Mouse (Mus musculus) heart, adult 10 weeks (tissue): ENCODE data around the gene Pithd1. TPM values are rescaled to one million over a fixed set of nuclear protein-coding genes. Genes with fewer than 3 reads are reported as not detected.

Experiments
- polyA plus RNA-seq: library from polyadenylated mRNA; stranded (reverse); fragments of 350-450 nt; fragmentation: Illumina TruSeq; extraction: RNeasy Lipid Tissue Mini Kit (QIAGEN cat#74804); gene quantifications from one replicate; pipeline ENCODE4 v1.2.3, GENCODE M21; 2014; ENCODE audit warnings: low read depth, low replicate concordance

Gene Pithd1
- 22.3 TPM for polyA plus RNA-seq

DNA sequence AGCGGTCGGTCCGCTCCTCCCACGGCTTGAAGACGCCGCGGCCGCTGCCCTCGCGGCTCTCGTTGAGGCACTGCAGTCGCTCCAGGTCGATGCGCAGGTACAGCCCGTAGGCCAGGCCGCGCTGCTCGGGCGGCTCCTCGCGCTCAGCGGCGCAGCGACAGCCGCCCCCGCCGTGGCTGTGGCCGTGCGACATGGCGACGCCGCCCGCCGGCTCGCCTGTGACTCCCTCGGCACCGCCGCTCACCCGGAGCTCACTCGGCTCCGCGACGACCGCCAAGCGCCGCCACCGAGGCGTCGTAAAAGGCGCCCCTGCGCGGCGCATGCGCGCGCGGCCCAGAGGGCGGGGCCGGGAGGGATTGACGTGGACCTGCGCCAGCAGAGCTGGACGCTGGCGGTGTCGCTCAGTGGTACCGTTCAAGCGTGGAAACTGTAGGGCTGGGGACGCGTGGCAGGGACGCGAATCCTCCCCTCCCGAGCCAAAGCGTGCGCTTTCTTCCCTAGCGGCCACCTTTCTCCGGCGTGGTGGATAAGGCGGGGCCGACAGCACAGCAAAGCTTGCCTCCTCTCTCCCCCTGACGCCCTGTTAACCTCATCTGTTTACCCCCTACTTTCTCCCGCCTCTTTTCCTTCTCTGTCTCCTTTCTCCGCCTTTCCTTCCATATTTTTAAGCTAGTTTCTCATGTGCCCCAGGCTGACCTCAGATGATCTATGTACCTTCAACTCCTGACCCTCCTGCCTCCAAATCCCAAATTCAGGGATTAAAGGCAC lies at the start of gene Pithd1:
Gene Pithd1 (minus strand): TSS at position 322 of the 768 bp plus-strand sequence.

DNA sequence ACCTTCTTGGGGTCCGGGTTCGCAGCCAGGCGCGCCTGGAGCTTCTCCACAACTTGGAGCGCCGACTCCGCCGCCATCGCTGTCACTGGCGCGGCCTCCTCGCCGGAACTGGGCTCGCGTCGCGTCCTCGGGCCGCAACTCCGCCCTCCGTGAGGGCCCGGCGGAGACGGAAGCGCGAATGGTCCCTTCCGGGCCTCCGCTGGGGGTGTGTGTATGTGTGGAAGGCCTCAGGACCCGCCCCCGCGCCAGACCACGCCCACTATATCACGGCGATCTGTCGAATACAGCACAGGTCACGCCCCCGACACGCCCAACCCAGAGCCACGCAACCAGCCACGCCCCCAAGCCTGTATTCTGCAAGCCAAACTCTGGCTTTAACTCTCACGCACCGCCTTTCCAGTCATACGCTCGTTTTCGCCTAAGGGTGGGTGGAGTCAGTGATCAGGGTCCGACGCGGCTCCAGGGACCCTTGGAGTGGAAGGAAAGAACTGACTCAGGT lies 34.5 kb upstream of the Pithd1 start, which contains the start of gene Eloa:
Gene Eloa (minus strand): TSS at position 215 of the 499 bp plus-strand sequence.

DNA sequence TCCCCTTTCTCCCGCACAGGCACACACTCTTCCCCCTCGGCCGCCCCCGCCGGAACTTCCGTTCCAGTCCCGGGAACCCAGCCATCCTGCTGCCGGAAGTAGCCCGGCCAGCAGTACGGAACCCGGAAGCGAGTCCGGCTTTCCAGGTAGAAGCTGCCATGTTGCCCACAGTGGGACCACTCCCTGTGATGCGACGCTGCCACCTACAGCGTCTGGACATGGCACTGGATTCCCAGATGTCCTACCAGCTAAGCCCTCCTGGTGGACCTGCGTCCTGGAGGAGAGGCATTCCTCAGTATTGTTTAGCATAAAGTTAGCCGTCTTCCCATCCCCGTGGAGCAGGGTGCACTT lies 14.5 kb downstream of the Pithd1 start, which contains the start of gene Lypla2:
Gene Lypla2 (minus strand): TSS at position 71 of the 351 bp plus-strand sequence.

DNA sequence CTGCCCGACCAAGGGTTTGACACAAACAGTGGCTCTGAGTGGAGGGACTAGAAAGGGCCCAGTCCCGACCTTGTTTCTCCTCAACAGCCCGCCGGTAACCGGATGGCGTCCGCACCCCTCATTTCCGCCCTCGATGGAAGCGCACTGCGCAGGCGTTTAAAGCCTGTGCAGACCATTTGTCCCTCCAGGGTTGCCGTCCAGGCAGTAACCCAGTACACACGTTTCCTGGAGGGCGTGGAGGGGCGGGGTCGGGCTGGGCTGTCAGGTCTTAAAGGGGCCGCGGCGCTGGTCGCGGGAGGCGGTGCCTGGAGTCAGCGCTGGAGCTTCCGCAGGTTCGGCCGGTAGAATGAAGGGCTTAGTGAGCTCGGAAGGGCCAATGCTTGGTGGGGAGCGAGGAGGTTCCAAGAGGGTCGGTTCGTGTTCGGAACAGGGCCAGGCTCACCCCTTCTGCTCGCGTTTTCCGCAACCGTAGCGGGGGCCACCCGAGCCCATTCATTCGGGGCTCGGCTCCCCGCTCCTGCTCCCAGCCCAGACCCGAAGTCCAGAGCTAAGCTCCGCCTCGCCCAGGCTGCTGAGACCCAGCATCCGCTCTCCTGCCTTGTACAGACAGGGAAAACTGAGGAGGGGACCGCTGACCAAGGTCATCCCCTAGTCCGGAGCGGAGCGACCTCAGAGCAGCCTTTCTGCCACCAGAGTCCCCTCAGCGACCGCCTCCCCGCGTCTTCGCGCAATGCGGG lies 23.4 kb downstream of the Pithd1 start, which contains the start of gene Gale:
Gene Gale (plus strand): TSS at position 271 of the 737 bp plus-strand sequence.

DNA sequence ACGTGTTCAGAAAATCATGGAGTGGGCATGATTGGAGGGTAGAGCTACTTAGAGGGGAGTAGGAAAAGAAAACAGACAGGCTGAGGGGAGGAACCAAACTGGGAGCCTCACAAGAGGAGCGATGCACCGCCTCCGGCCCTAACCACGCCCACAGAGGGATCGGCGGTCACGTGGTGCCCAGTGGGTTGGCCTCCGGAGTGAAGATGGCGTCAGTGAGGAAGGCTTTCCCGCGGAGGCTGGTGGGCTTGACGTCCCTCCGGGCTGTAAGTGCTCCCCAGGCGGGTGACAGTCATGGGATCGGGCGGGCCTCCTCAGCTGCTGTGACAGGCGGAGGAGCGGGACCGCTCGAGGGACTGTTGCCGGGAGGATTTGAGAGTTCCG lies 40.8 kb downstream of the Pithd1 start, which contains the start of gene Hmgcl:
Gene Hmgcl (plus strand): TSS at position 171 of the 381 bp plus-strand sequence.

Other genes starting within 250 kb of the Pithd1 start
- gene Myom3, start 227.5 kb downstream of the Pithd1 start, polyA plus RNA-seq, result 3.5 TPM
- 60.1 TPM for gene Srsf10, start 131.5 kb downstream of the Pithd1 start, polyA plus RNA-seq
- gene Pnrc2, start 113.4 kb downstream of the Pithd1 start, polyA plus RNA-seq, result 86.5 TPM
- gene Cnr2, start 91.9 kb downstream of the Pithd1 start, polyA plus RNA-seq, result 0.10 TPM
- 40.8 TPM for gene Fuca1, start 66.5 kb downstream of the Pithd1 start, polyA plus RNA-seq
- gene Hmgcl, start 40.8 kb downstream of the Pithd1 start, polyA plus RNA-seq, result 76.1 TPM
- 3.1 TPM for gene Gale, start 23.5 kb downstream of the Pithd1 start, polyA plus RNA-seq
- gene Lypla2, start 14.6 kb downstream of the Pithd1 start, polyA plus RNA-seq, result 44.9 TPM
- gene Eloa, start 34.5 kb upstream of the Pithd1 start, polyA plus RNA-seq, result 23.9 TPM
- gene Rpl11, start 66.2 kb upstream of the Pithd1 start, polyA plus RNA-seq, result 578 TPM
- 91.9 TPM for gene Id3, start 156.2 kb upstream of the Pithd1 start, polyA plus RNA-seq
- not detected for gene E2f2, start 185.1 kb upstream of the Pithd1 start, polyA plus RNA-seq
- gene Asap3, start 219.1 kb upstream of the Pithd1 start, polyA plus RNA-seq, result 7.4 TPM